Mouse (Mus musculus) hematopoietic stem cell, adult 5-6 weeks (primary cell): ENCODE measurements around the gene H3f3a. TPM values are rescaled to one million over a fixed set of nuclear protein-coding genes. Genes with fewer than 3 reads are reported as not detected.

Experiments
- ATAC-seq, 2 experiments: fragments of 125-278 bp in 1 of 2; replicated peaks in 1 of 2; 2 replicates each; pipeline ENCODE4 v1.8.0; 2016 to 2017; ENCODE audit warnings: inconsistent platforms in 2 of 2, mild to moderate bottlenecking in 2 of 2, moderate number of reproducible peaks in 2 of 2, low read depth in 1 of 2, moderate TSS enrichment in 1 of 2; ENCODE audit not compliant: low FRiP score in 2 of 2, poor library complexity in 2 of 2, severe bottlenecking in 2 of 2, insufficient read depth in 1 of 2, low TSS enrichment in 1 of 2
- total RNA-seq: library from RNA; stranded (forward); fragments of 172-1452, 232-1000 nt; gene quantifications from 2 replicates; pipeline ENCODE4 v1.2.3, GENCODE M21; 2017

The H3f3a gene
- total RNA-seq, 1 experiment from 2014 or later = 2,309 TPM

DNA sequence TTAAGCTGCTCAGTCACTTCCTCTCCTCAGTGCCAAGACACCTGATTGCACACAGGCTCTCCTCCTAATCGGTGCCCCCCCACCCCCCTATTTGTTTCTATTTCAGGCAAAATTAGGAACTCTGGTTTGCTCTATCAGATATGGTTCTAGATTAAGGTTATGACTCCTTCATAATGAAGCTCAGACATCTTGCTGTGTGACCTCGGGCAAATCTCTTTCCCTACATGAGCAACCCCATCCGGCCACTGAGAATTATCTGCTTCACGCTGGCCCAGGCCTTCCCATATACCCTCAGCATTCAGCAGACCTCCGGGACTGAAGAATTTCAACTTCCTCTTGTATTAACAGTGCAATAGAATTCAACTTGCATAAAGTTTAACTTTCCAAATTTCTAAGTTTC, 14.5 kb downstream of the H3f3a start:
- peak; percentile 77 to 86 for ATAC-seq

DNA sequence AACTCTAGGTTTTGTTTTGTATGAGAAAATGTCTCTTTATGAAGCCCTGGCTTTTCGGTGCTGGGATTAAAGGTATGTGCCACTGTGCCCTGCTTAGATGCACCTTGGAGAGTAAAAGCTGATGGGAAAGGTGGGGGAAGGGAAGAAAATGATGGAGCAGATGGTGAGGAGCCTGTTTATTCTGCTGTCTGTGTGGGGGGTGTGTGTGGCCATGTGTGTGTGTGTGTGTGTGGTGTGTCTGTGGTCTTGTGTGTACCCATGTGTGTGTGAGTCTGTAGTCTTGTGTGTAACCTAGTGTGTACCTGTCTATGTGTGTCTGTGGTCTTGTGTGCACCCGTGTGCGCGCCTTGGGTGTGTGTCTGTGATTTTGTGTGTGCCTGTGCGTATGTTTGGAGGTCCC, 15.1 kb downstream of the H3f3a start:
- no peak for ATAC-seq

GRCm38 (mm10) chr1:180794170-180794569, 19.6 kb downstream of the H3f3a start:
- 0 out of 4 replicates have a peak, but pooled peaks of 1 of the 2 experiments have one; percentile 12 for ATAC-seq

DNA sequence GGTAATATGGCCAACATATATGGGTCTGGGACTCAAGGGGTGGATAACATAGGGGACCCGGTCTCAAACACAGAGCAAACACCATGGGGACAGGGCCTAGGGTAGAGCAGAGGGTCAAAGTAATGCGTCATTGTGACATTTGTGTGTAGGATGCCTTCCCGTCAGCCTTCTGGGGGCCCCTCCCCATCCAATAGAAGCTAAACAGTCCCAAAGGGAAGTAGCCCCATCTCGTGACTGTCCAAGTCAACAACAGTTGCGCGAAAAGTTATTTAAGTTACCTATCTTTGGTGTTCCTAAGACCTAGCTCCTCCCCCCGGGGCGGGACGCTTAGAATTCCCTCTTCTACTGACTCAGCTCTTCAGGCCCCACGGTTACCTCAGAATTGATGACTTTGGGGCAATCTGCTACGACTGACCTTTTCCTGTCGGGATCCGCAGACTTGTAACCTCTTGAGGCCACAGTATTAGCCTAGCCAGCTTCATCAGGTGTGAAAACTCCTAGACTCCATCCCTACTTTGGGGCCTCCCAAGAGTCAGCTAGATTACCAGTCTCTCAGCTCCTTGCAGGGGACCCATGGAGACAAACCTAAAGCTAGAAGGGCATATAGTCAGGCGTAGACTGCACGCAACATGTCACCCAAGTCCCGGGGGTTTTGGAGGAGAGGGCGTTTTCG, 20.2 kb downstream of the H3f3a start:
- peak; percentile 46 to 58; a peak in 3 of 4 replicates for ATAC-seq

- ATAC-seq = no peak; a peak in 1 of 4 replicates
Observed at GRCm38 (mm10) chr1:180792814-180793213, 20.9 kb downstream of the H3f3a start.

GRCm38 (mm10) chr1:180791821-180792480, 21.8 kb downstream of the H3f3a start:
- ATAC-seq = no peak

- ATAC-seq = no peak
Observed at GRCm38 (mm10) chr1:180783580-180783928, 30.2 kb downstream of the H3f3a start.

- no peak for ATAC-seq
Observed at GRCm38 (mm10) chr1:180782906-180783579, 30.7 kb downstream of the H3f3a start.

DNA sequence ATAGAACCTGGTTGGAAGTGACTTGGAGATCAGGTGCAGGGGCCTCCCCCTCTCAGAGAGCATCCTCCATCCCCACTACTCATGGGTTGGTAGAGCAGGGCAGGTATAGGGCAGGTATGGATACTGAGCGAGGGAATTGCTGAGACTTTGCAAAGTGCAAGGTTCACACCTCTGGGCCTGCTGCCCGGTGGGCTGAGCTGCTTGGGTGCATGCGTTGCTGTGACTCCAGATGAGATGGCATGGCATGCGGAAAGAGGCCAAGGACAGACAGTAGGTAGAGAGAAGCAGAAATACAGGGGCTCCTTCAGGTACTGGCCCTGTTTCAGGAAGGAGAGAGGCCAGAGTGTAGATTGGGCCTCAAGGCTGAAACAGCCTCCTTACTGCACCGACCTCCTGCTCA, 32.5 kb downstream of the H3f3a start:
- ATAC-seq = no peak

- no peak for ATAC-seq
Observed at GRCm38 (mm10) chr1:180780291-180780690, 33.5 kb downstream of the H3f3a start.

- no peak for ATAC-seq
Observed at GRCm38 (mm10) chr1:180778941-180779340, 34.8 kb downstream of the H3f3a start.

DNA sequence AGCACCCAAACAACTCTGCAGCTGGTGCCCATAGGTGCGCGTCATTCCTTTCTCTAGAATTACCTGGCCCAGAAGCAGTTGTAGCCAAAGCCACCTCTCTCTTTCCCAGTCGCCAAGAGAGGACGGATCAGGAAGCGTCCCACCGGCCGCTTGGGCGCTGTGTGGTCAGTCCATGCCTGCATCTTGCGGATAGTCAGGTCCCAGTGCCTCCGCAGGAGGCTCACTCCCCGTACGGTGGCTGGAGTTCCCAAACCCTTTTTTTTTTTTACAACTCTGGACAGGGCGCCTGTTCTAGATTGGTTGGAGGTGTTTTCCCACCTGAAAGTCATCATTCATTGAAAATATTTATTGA, 35.4 kb downstream of the H3f3a start:
- 0 out of 4 replicates have a peak, but pooled peaks have one; percentile 1 to 11 for ATAC-seq

- ATAC-seq = peak; percentile 74 to 77
Observed at GRCm38 (mm10) chr1:180777660-180778402, 35.9 kb downstream of the H3f3a start.

- ATAC-seq = peak; percentile 21 to 34; a peak in 3 of 4 replicates
Observed at GRCm38 (mm10) chr1:180777289-180777659, 36.5 kb downstream of the H3f3a start.

- no peak for ATAC-seq
Observed at GRCm38 (mm10) chr1:180776494-180776893, 37.2 kb downstream of the H3f3a start.

- ATAC-seq = no peak
Observed at GRCm38 (mm10) chr1:180775849-180776493, 37.8 kb downstream of the H3f3a start.

GRCm38 (mm10) chr1:180775317-180775716, 38.4 kb downstream of the H3f3a start:
- ATAC-seq = no peak
